ENCODE assay signal across 14 mouse cellular contexts in genomic region chr4:127137591-127137990, GRCm38 (mm10). TPM values are rescaled to one million over a fixed set of nuclear protein-coding genes. Genes with fewer than 3 reads are reported as not detected.
"Had no signal": no experiment of that assay in that cellular context is flagged by ENCODE, and none has a peak within 500 bp of the region (broad histone marks: within the 10 kb centered on the region; RNA-seq: fewer than 3 reads in every experiment).

No protein-coding gene starts in this region.

- DNase-seq: gastrocnemius, postnatal 14 days; gastrocnemius, postnatal 36 days; heart, adult 18-20 months; heart, postnatal 10 days; heart, postnatal 36 days; kidney, adult 11 months; kidney, adult 2 months; kidney, adult 9 months; kidney, postnatal 14 days; kidney, postnatal 36 days; layer of hippocampus, adult 9-11 months; layer of hippocampus, postnatal 36 days had no signal

RNA-seq across cellular contexts. Expression of gene Dlgap3, which starts 31.4 kb away (rescaled TPM):
- total RNA-seq: hematopoietic stem cell, adult 5-6 weeks; liver, adult 2 months had no signal
